Mouse (Mus musculus) intestine, postnatal 0 days (tissue): ENCODE measurements around the gene Klhl13. TPM values are rescaled to one million over a fixed set of nuclear protein-coding genes. Genes with fewer than 3 reads are reported as not detected.

Source experiments
- ATAC-seq: fragments of 200-750 bp; cut with Nextera tagmentation; 2 replicates; pipeline ENCODE4 v1.8.0; 2017; ENCODE audit warnings: mild to moderate bottlenecking, moderate TSS enrichment, moderate library complexity
- H3K27ac ChIP-seq: fragments of 300-500 bp; sonication (generic); 2 replicates; pipeline ENCODE4 v1.5.1; 2014; ENCODE audit warnings: mild to moderate bottlenecking, low read depth, low read length, moderate library complexity
- H3K27me3 ChIP-seq: fragments of 300-500 bp; sonication (generic); replicated peaks from 2 replicates; pipeline ENCODE4 v1.6.1; 2014; ENCODE audit warnings: low read length, mixed read lengths; ENCODE audit not compliant: control insufficient read depth, insufficient read depth
- H3K36me3 ChIP-seq: fragments of 300-500 bp; sonication (generic); 2 replicates; pipeline ENCODE4 v1.6.1; 2014; ENCODE audit warnings: mild to moderate bottlenecking, moderate library complexity; ENCODE audit not compliant: control insufficient read depth, insufficient read depth
- H3K4me1 ChIP-seq: fragments of 300-500 bp; sonication (generic); replicated peaks from 2 replicates; pipeline ENCODE4 v1.6.1; 2014; ENCODE audit warnings: antibody characterized with exemption, low read length, mixed read lengths; ENCODE audit not compliant: control insufficient read depth, insufficient read depth
- H3K4me2 ChIP-seq: fragments of 300-500 bp; sonication (generic); replicated peaks from 2 replicates; pipeline ENCODE4 v1.6.1; 2014; ENCODE audit warnings: low read depth, mild to moderate bottlenecking, moderate library complexity
- H3K4me3 ChIP-seq: fragments of 300-500 bp; sonication (generic); 2 replicates; pipeline ENCODE4 v1.5.1; 2014; ENCODE audit warnings: low read depth, low read length
- H3K9ac ChIP-seq: fragments of 300-500 bp; sonication (generic); 2 replicates; pipeline ENCODE4 v1.6.1; 2014; ENCODE audit warnings: mild to moderate bottlenecking, low read depth, low read length
- H3K9me3 ChIP-seq: fragments of 300-500 bp; sonication (generic); 2 replicates; pipeline ENCODE4 v1.6.1; 2016; ENCODE audit warnings: mixed run types; ENCODE audit not compliant: control insufficient read depth
- CTCF ChIP-seq: sonication (generic); IDR thresholded peaks from 2 replicates; pipeline ENCODE4 v1.5.1; 2016; ENCODE audit warnings: low read depth, mild to moderate bottlenecking, control low read depth, antibody characterized with exemption, moderate library complexity
- WGBS: fragments of 180-500 bp; shearing (Covaris S2); extraction: QIAGEN DNeasy Blood & Tissue Kit; methylation state at CpG from one replicate; pipeline ENCODE4 v1.1.7; 2014; 5-methylcytosine and 5-hydroxymethylcytosine counted together
- polyA plus RNA-seq: library from polyadenylated mRNA; unstranded; fragments of >200 nt; fragmentation: Nextera tagmentation; extraction: Ambion mirVana; gene quantifications from 2 replicates; pipeline ENCODE4 v1.2.1, GENCODE M21; 2015

Gene Klhl13
- 10.5 and 11.7 TPM in 2 replicates for polyA plus RNA-seq

DNA sequence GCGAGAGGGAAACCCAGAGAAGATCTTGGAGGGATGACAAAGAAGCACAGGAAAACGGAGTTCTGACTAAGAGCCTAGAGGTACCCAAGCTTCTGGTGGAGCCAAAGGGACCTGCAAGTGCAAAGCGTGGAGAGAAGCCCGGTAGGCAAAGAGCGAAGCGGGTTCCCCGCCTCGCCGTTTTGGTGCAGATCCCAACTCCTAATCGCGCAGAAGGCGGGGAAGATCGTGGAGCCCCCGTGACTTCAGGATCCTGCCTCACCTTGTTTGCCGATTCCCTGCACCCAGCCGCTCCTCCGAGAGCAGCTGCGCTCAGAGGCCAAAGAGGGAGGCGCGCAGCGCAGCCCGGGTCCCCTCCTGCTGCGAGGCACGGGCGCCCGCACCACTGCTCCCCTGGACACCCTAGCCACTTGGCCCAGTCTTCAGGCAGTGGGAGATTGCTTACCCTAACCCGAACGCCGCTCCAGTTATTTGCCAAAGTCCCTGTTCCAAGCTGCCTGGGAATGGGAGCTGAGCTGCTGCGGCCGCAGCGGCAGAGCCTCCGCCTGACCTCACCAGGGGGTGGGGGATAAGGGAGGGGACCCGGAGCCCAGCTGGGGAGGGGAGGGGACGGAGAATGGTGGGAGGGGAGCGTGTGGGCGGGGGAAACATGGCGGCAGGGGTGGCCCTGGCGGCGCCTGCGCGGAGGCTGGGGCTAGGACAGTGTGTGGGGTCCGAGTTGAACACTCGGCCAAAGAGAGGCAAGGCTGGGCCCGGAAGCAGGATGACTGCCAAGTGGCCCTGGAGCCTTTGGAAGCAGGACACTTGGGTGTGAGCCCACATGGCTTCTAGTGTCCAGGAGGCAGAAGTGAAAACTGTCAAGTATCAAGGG lies at the start of gene Klhl13:
Gene Klhl13, minus strand, starts transcription at position 569 of the 868 bp plus-strand sequence.
- H3K4me1 ChIP-seq = no peaks in the 10 kb centered on the region
- WGBS = 5% methylated on average over 44 of the region's 45 CpGs
- H3K4me2 ChIP-seq = peak within 1 kb of the TSS; percentile 70
- ATAC-seq = peak; percentile 75
- H3K27me3 ChIP-seq = no peaks in the 10 kb centered on the region
- no peaks in the 10 kb centered on the region for H3K36me3 ChIP-seq
- H3K27ac ChIP-seq = peak within 1 kb of the TSS; percentile 57
- no peak for TF ChIP-seq CTCF
- peak within 1 kb of the TSS; percentile 50 for H3K4me3 ChIP-seq
- H3K9ac ChIP-seq = peak within 1 kb of the TSS; percentile 45
- H3K9me3 ChIP-seq = no peaks in the 10 kb centered on the region

DNA sequence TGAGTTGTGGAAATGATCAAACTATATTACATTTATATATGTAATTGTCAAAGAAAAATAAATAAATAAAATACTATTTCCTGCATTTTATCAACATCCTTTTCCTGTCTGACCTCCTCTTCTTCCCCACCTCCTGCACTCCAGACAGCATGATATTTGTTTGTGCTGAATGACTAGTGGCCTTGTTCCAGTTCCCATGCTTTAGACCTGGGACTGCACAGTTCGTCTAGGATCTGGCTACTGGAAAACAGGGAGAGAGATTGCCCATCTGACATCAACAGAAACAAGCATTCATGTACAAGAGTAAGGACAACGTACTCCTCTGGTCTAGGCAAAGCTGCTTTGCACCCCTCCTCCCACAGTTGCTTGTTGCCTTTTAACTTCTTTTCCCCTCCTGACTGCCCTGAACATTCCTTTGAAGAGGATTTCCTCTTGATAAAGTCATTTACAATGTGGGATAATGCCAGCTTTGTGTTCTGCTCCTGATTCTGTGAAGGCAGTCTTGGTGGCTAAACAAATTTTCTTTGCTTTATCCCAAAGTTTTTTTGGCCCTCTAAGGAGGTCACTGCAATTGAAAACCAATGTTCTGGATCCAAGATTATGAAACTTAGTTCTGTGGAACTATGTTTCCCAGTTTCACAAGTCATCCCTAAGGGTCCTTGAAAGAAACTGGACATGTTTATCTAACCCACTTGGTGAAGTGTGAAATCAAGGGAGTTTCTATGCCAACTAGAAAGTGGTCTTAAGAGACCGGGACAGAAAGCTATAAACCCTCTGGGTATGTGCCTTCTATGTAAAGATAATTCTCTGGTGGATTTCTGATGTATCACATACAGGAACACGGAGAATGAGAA lies 44.6 kb upstream of the Klhl13 start:
- no peaks in the 10 kb centered on the region for H3K27me3 ChIP-seq
- H3K4me3 ChIP-seq = no peak overlapping the region
- H3K36me3 ChIP-seq = no peaks in the 10 kb centered on the region
- no peak overlapping the region for H3K9ac ChIP-seq
- H3K4me2 ChIP-seq = no peak overlapping the region
- no peak for TF ChIP-seq CTCF
- no peak for ATAC-seq
- WGBS = 58% methylated on average over 4 of the region's 4 CpGs
- H3K9me3 ChIP-seq = no peaks in the 10 kb centered on the region
- H3K27ac ChIP-seq = no peak overlapping the region
- H3K4me1 ChIP-seq = no peaks in the 10 kb centered on the region

DNA sequence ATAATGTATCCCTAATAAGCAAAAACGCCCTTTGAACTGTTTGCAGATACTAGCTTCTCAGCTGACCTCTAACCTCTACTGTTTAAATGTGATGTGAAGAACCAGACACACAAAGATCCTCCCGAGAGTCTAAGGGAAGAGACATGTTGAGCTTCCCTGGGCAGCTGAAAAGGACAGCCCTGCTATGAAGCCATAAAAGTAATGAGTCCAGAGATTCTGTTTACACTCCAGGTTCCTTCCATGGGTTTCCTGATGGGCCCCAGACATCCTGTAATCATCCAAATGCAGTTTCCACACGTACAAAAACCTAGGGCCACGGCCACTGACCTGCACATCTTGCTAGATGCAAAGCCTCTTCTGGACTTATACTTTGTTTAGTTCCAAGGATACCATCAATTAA lies 23.8 kb upstream of the Klhl13 start:
- H3K9me3 ChIP-seq = no peaks in the 10 kb centered on the region
- ATAC-seq = 0 out of 2 replicates have a peak, but pooled peaks have one; percentile 10
- no peak for TF ChIP-seq CTCF
- H3K4me3 ChIP-seq = no peak overlapping the region
- H3K9ac ChIP-seq = no peak overlapping the region
- WGBS = 30% methylated on average over 4 of the region's 4 CpGs
- no peak overlapping the region for H3K4me2 ChIP-seq
- H3K27ac ChIP-seq = no peak overlapping the region
- no peaks in the 10 kb centered on the region for H3K27me3 ChIP-seq
- no peaks in the 10 kb centered on the region for H3K36me3 ChIP-seq
- H3K4me1 ChIP-seq = no peaks in the 10 kb centered on the region

DNA sequence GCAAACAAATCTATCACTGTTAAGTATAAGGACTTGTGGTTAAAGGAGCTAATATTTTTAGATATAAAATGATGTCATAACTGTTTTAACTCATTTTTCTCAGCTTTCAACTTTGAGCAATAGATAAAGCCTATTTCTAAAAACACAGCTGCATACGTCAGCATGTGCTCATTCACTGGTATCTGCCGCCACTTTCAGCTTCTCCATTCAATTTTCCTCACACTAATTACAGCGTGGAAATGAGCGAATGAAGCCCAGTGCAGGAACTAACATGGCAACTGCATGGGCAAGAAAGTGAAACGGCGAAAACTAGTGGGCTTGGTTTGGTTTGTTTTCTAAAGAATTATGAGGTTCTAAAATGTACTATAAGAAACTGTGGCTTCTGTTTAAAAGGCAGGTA lies 1.4 kb downstream of the Klhl13 start:
- Histone ChIP-seq H3K4me1 (no peaks in the 10 kb centered on the region), H3K36me3 (no peaks in the 10 kb centered on the region), H3K4me2 (peak overlapping the region; percentile 70), H3K9me3 (no peaks in the 10 kb centered on the region), H3K27me3 (no peaks in the 10 kb centered on the region), H3K4me3 (peak overlapping the region; percentile 50; the same call in 1 of the 2 replicates), H3K9ac (no peak overlapping the region), H3K27ac (no peak overlapping the region)
- no peak for TF ChIP-seq CTCF
- ATAC-seq = no peak
- 52% methylated on average over 6 of the region's 6 CpGs for WGBS

DNA sequence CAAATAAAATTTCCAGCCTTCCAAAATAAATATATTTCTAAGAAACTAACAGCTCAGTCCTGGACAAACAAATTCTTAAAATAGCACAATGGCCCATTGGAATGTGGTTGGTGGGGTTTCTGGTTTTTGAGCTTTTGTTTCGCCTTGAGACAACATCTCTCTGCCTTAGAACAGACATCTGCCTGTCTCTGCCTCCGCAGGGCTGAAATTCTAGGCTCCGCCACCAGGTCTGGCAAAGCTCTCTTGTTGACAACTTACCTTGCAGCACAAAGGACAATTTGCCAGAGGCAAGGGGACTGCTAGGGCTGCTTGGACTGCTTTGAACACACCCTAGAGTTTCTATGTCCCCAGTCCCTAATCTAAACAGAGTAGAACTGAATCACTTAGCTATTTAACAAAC lies 4.4 kb downstream of the Klhl13 start:
- no peak overlapping the region for H3K27ac ChIP-seq
- ATAC-seq = no peak

GRCm38 (mm10) chrX:23350083-23350482 lies 14.8 kb downstream of the Klhl13 start:
- Histone ChIP-seq H3K4me3 (no peak overlapping the region), H3K27ac (no peak overlapping the region), H3K4me2 (no peak overlapping the region), H3K36me3 (no peaks in the 10 kb centered on the region), H3K9me3 (no peaks in the 10 kb centered on the region), H3K27me3 (no peaks in the 10 kb centered on the region), H3K4me1 (no peaks in the 10 kb centered on the region), H3K9ac (no peak overlapping the region)
- TF ChIP-seq CTCF = peak; percentile 29
- WGBS = 87% methylated on average over 1 of the region's 1 CpGs
- ATAC-seq = no peak

More for the DNA sequence above, 4.4 kb downstream of the Klhl13 start:
- WGBS = 84% methylated on average over 3 of the region's 3 CpGs
- no peaks in the 10 kb centered on the region for H3K36me3 ChIP-seq
- no peak overlapping the region for H3K4me3 ChIP-seq
- no peaks in the 10 kb centered on the region for H3K9me3 ChIP-seq
- no peak for TF ChIP-seq CTCF
- no peaks in the 10 kb centered on the region for H3K27me3 ChIP-seq
- H3K4me2 ChIP-seq = no peak overlapping the region
- no peaks in the 10 kb centered on the region for H3K4me1 ChIP-seq
- H3K9ac ChIP-seq = no peak overlapping the region
